Mouse (Mus musculus) forebrain, postnatal 0 days (tissue): ENCODE measurements around the gene Mrpl46. TPM values are rescaled to one million over a fixed set of nuclear protein-coding genes. Genes with fewer than 3 reads are reported as not detected.

Experiments used
- ATAC-seq: fragments of 200-750 bp; cut with Nextera tagmentation; 2 replicates; pipeline ENCODE4 v1.8.0; 2017; ENCODE audit warnings: mild to moderate bottlenecking, moderate library complexity
- DNase-seq: peaks from one replicate; pipeline ENCODE4 v3.0.0-alpha.2; 2015
- H3K27ac ChIP-seq: fragments of 300-500 bp; sonication (generic); 2 replicates; pipeline ENCODE4 v1.5.1; 2014; ENCODE audit warnings: low read depth, mild to moderate bottlenecking, antibody characterized with exemption, low read length, moderate library complexity, mixed read lengths
- H3K27me3 ChIP-seq: fragments of 300-500 bp; sonication (generic); 2 replicates; pipeline ENCODE4 v1.6.1; 2014; ENCODE audit warnings: mild to moderate bottlenecking, low read length, mixed read lengths; ENCODE audit not compliant: insufficient read depth
- H3K36me3 ChIP-seq: fragments of 300-500 bp; sonication (generic); 2 replicates; pipeline ENCODE4 v1.6.1; 2014; ENCODE audit warnings: mild to moderate bottlenecking, moderate library complexity; ENCODE audit not compliant: insufficient read depth
- H3K4me1 ChIP-seq: fragments of 300-500 bp; sonication (generic); 2 replicates; pipeline ENCODE4 v1.6.1; 2014; ENCODE audit warnings: antibody characterized with exemption; ENCODE audit not compliant: insufficient read depth
- H3K4me2 ChIP-seq: fragments of 300-500 bp; sonication (generic); 2 replicates; pipeline ENCODE4 v1.6.1; 2014; ENCODE audit warnings: low read depth, mild to moderate bottlenecking, moderate library complexity
- H3K4me3 ChIP-seq: fragments of 300-500 bp; sonication (generic); 2 replicates; pipeline ENCODE4 v1.5.1; 2014; ENCODE audit warnings: low read depth, low read length, mixed read lengths
- H3K9ac ChIP-seq: fragments of 300-500 bp; sonication (generic); 2 replicates; pipeline ENCODE4 v1.6.1; 2014; ENCODE audit warnings: mild to moderate bottlenecking
- H3K9me3 ChIP-seq: fragments of 300-500 bp; sonication (generic); 2 replicates; pipeline ENCODE4 v1.6.1; 2016; ENCODE audit warnings: low read length
- CTCF ChIP-seq: sonication (generic); IDR thresholded peaks from 2 replicates; pipeline ENCODE4 v1.5.1; 2016; ENCODE audit warnings: antibody characterized with exemption, control low read depth, low read depth
- WGBS: fragments of 180-500 bp; shearing (Covaris S2); extraction: QIAGEN DNeasy Blood & Tissue Kit; methylation state at CpG from one replicate; pipeline ENCODE4 v1.1.7; 2014; 5-methylcytosine and 5-hydroxymethylcytosine counted together
- polyA plus RNA-seq: library from polyadenylated mRNA; unstranded; fragments of >200 nt; fragmentation: Nextera tagmentation; extraction: Ambion mirVana; gene quantifications from 2 replicates; pipeline ENCODE4 v1.2.1, GENCODE M21; 2015
- total RNA-seq: library from RNA; depleted of rRNA; stranded (reverse); fragments of >200 nt; gene quantifications from 2 replicates; pipeline ENCODE4 v1.2.3, GENCODE M21; 2014

Gene Mrpl46
- total and polyA plus RNA-seq, 2 experiments from 2014 or later = 33.2 to 63.9 TPM

DNA sequence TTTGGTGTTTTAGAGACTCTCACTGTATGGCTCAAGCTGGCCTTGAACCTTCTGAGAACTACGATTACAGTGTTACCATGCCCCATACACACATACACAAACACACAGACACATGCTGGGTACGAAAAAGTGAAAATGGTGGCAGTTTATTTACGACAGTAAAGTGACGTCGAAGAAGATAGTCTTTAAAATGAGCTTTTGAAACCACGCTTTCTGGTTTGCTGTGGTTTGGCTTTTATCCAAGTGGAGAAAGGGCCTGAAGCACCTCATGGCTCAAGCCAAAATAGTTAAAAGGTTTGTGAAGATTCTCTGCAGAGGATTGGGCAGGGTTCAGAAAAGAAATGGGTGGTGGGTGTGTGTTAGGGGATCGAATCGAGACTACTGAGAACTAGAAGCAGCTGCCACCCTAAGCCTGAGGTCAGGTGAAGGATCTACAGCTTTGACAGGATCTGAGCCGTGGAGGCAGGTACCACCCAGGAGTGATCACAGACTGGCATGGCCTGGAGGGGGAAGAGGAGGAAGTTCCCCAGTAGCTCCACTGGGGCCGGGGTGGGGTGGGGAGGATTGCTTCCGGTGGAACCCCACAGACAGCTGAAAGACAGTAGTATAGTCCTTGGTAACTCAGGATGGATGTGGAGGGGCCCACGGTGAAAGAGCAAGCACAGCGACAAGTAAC lies 10.7 kb upstream of the Mrpl46 start:
- H3K9ac ChIP-seq = no peak overlapping the region
- DNase-seq (no peak), ATAC-seq (no peak)
- H3K36me3 ChIP-seq = peaks cover 37% of the 10 kb centered on the region
- no peak for TF ChIP-seq CTCF
- no peak overlapping the region for H3K4me2 ChIP-seq
- 84% methylated on average over 13 of the region's 13 CpGs for WGBS
- H3K4me1 ChIP-seq = peaks cover 15% of the 10 kb centered on the region
- no peak overlapping the region for H3K27ac ChIP-seq
- H3K9me3 ChIP-seq = no peaks in the 10 kb centered on the region
- no peak overlapping the region for H3K4me3 ChIP-seq
- no peaks in the 10 kb centered on the region for H3K27me3 ChIP-seq

DNA sequence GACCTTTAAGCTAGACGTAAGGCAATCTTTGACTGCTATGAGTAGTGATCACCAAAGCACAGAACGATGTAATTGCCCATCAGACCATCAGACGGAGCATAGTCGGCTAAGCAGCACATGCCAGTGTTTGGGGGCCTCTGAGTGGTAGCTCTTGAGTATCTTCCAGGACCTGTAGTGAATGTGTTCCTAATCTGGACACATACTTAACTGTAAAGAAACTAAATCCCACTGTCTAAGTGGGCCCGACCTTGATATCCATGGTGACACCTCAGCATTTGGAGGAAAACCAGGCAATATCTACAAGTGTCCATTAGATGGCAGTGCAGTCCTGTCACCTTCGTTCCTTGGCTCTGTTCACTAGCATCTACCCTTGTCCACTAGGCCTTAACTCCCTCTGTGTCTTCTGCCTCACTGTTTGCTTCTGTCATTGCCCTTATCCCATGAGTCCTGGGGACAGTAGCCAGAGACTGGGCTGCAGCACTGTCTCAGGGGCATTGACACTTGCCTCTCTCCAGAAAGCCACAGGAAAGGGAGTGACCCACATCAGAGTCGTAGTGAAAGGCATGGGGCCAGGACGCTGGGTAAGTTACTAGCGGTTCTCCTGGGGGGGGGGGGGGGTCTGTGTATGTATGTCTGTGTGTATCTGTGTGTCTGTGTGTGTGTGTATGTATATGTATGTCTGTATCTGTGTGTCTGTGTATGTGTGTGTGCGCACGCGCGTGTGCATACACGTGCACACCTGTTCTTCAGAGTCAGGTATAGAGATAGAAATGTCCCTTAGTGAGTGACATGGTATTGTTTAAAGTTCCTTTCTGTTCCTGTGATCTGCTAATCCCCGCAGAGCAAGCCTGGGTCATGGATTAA lies 8.3 kb upstream of the Mrpl46 start:
- DNase-seq (peak; percentile 86), ATAC-seq (peak; percentile 88)
- Histone ChIP-seq H3K4me2 (no peak overlapping the region), H3K27ac (no peak overlapping the region), H3K9ac (no peak overlapping the region), H3K4me3 (no peak overlapping the region), H3K36me3 (peaks cover 39% of the 10 kb centered on the region), H3K4me1 (no peaks in the 10 kb centered on the region), H3K27me3 (no peaks in the 10 kb centered on the region), H3K9me3 (no peaks in the 10 kb centered on the region)
- WGBS = 78% methylated on average over 15 of the region's 15 CpGs
- peak; percentile 98 for TF ChIP-seq CTCF

DNA sequence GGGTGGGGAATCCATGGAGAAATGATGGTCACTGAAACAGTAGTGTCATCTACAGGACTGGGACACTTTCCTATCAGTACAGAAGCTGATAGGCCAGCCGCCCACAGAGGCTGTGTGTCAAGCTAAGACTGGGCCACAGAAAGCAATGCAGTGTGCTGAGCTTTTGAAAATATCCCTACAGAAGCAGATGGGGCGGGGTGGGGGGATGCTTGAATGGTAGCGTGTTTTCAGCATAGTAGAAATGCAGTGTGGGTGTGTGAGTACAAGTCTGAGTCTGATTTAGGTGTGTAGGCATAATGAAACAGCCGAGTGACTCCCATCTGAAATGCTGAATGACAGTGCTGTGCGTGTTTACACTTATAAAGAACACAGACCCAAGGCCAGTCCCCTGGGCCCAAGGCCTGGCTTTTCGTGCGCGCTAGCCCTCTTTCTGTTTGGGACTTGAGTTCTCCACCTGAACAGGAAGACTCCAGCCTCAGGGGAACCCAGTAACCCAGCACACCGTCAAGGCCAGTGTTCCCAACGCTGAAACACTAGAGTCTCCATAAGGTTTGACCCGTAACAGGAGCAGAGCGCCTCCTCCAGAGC lies 4.6 kb upstream of the Mrpl46 start:
- H3K9ac ChIP-seq = no peak overlapping the region
- 92% methylated on average over 12 of the region's 12 CpGs for WGBS
- H3K4me2 ChIP-seq = no peak overlapping the region
- no peak for TF ChIP-seq CTCF
- no peaks in the 10 kb centered on the region for H3K27me3 ChIP-seq
- H3K9me3 ChIP-seq = no peaks in the 10 kb centered on the region
- ATAC-seq (no peak), DNase-seq (no peak)
- H3K4me1 ChIP-seq = no peaks in the 10 kb centered on the region; the same call in 1 of the 2 replicates
- no peak overlapping the region for H3K27ac ChIP-seq
- peaks cover 33% of the 10 kb centered on the region for H3K36me3 ChIP-seq
- no peak overlapping the region for H3K4me3 ChIP-seq

DNA sequence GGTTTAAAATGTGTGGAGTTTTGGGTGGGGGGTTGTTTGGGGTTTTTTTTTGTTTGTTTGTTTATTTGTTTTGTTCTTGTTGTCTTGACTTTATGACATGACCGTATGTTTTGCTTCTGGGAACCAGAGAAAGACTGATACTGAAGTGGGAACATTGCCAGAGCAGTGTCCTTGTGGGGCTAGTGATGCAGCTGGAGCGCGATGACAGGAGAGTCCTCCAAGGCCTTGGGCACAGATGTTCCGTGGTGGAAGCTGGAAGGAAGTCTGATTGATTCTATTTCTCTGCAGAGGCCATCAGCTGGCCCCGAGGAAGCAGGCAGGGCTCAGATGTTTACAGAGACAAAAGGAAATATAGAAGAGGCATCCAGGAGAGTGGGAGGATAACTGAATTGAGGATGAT lies 2.6 kb upstream of the Mrpl46 start:
- Histone ChIP-seq H3K4me3 (no peak overlapping the region), H3K4me2 (no peak overlapping the region), H3K36me3 (peaks cover 19% of the 10 kb centered on the region), H3K9me3 (no peaks in the 10 kb centered on the region), H3K27ac (no peak overlapping the region), H3K9ac (no peak overlapping the region), H3K4me1 (peaks cover 6% of the 10 kb centered on the region), H3K27me3 (no peaks in the 10 kb centered on the region)
- no peak for TF ChIP-seq CTCF
- DNase-seq (no peak), ATAC-seq (no peak)
- WGBS = 81% methylated on average over 5 of the region's 5 CpGs

DNA sequence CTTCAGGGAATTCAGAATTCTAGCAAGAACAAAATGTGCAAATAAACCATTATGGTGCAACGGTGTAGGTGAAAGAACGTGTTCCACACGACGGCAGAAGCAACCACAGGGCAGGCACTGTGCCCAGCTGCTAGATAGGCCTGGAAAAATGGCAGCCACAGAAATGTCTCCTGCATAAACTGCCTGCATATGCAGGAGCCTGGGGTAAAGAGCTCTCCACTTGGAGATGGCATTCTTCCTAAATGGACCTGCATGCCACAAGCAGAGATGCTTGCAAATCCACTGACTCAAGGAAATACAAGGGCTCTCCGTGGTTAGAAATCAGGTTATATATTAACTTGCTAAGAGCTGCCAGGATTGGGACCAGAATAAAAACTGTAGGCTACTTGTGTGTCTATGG lies 4.6 kb downstream of the Mrpl46 start:
- peaks cover 45% of the 10 kb centered on the region for H3K36me3 ChIP-seq
- WGBS = 94% methylated on average over 5 of the region's 5 CpGs
- peaks cover 6% of the 10 kb centered on the region for H3K4me1 ChIP-seq

DNA sequence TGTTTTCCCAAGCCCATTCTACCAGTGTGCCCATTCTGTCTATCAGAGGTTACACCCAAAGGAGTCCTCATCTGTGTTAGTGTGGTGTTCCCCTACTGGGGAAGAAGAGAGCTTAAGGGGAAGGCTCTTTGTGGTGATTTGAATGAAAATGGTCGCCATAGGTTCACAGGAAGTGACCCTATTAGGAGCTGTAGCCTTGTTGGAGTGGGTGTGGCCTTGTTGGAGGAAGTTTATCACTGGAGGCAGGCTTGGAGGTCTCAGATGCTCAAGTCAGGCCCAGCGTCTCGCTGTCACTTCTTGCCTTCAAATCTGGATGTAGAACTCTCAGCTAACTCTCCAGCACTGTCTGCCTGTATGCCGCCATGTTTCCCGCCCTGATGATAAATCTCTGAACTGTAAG lies 12.4 kb downstream of the Mrpl46 start:
- no peak overlapping the region for H3K27ac ChIP-seq
- 87% methylated on average over 5 of the region's 5 CpGs for WGBS
- no peak for TF ChIP-seq CTCF

More for the DNA sequence above, 4.6 kb downstream of the Mrpl46 start:
- no peak for TF ChIP-seq CTCF
- no peak overlapping the region for H3K9ac ChIP-seq
- DNase-seq = no peak
- no peaks in the 10 kb centered on the region for H3K9me3 ChIP-seq
- ATAC-seq = no peak
- H3K27ac ChIP-seq = no peak overlapping the region
- no peaks in the 10 kb centered on the region for H3K27me3 ChIP-seq
- no peak overlapping the region for H3K4me3 ChIP-seq
- H3K4me2 ChIP-seq = no peak overlapping the region

More for the DNA sequence above, 12.4 kb downstream of the Mrpl46 start:
- ATAC-seq (no peak), DNase-seq (no peak)
- no peak overlapping the region for H3K9ac ChIP-seq
- no peaks in the 10 kb centered on the region for H3K27me3 ChIP-seq
- no peaks in the 10 kb centered on the region for H3K9me3 ChIP-seq
- no peak overlapping the region for H3K4me2 ChIP-seq
- H3K4me3 ChIP-seq = no peak overlapping the region
- H3K36me3 ChIP-seq = peaks cover 17% of the 10 kb centered on the region
- no peaks in the 10 kb centered on the region for H3K4me1 ChIP-seq
